Mouse (Mus musculus) cerebellum, adult 8-10 months (tissue): ENCODE results near the gene 0610030E20Rik.

ENCODE experiments used
- DNase-seq: peaks from one replicate; pipeline ENCODE4 v3.0.0; 2022

The 0610030E20Rik gene

DNA sequence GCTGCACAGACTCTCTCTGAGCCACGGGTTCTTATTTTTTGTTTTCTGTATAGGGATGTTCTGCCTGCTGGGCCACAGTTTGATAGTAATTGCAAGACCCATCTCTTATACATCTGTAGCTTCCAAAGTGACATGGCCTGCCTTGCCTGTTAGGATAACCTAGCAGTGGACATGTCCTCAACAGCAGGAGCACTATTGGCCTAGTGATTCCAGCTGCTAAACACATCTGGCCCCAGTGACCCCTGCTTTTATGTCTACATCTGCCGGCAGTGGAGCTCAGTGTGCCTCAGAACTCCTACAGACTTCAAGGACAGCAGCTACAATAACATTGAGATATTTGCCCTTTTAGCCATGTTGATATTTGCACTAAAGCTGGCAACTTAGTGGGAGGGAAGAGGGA is 52.9 kb downstream of the 0610030E20Rik start:
- DNase-seq: no peak

- peak; percentile 72 for DNase-seq
Measured at GRCm38 (mm10) chr6:72401875-72402274, 54.8 kb downstream of the 0610030E20Rik start.
